Mouse (Mus musculus) c-Kit-positive CD71-positive TER-119-positive erythroid progenitor cells, embryonic 14.5 days (primary cell): ENCODE measurements at regions not wholly inside any gene's neighbourhood (a gene's known extent, or its start where the extent isn't known, plus 50 kb on each side); places are given as distances from the start of the nearest gene placed in this dataset.

Source experiments
- DNase-seq: peaks from one replicate; pipeline ENCODE4 v3.0.0-alpha.2; 2013; ENCODE audit warnings: low spot score

DNA sequence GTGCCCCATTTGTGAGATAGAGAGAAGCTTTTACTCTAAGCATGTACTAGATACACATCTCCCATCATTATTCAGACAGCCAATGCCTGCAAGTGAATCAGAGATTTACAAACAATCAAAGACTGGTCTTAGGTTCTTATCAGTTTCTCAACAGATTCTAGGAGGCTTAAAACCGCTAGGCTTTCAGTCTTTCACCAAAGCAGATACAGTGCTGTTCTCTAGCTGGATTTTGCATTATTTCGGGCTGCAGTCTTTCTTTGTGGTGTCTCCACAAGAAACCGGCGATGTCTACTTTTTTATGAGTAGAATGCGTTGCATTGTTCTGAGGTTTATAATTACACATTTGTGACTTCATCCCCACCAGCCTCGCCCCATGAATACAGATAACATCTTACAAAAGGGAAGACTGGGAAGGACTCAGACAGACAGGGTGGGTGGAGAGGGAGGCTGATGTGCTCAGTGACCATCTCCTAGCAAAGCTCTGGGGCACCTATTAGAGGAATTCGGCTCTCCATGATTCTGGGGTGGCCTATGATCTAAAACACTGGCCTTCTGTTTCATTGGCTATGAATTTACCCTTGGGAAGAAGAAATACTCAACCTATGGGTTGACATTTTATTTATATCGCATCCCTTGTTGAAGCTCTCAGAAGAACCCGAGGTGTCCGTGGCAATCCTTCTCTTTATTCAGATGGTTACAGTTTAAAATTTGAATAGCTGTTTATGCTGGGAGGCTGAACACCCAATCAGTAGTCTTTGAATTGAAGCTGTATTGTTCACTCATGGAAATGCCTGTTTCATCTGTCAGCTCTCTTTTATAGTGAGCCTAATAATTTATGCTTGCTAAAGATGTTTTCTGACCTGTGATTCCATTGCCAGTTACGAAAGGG, 343.8 kb downstream of the Tmem161b start:
- no peak for DNase-seq

DNA sequence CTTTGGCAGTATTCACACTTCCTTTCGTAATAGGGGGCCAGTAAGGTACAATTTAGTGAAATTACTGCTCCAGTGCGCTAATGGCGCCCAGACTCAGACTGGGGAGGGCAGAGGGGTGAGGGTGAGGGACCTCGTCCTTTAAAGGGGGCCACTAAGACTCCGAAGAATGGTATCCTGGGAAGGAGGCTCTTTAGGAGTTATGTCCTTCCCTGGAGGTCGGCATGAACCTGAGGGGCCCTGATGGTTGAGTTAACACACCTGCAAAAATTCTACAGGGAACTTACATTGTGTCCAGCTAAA, 344.4 kb downstream of the Tmem161b start:
- DNase-seq: no peak

DNA sequence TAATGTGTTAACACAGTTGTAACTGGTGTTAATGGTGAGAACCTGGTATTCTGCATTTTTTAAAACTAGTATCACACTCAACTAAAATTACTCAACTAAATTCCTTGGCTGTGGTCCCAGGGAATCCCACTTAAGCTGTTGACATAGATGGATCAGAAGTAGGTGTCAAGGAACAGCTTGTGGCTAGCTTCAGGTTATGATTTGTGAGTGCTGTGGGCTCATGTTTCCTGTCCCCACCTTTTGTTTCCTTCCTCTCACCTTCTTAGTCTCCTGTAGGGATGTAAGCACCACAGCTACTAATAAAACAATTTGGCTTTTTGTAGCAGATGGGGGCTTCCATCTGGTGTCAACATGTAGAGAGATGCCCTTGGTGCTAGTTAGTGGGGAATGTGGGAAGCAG, 347.3 kb downstream of the Tmem161b start:
- no peak for DNase-seq

DNA sequence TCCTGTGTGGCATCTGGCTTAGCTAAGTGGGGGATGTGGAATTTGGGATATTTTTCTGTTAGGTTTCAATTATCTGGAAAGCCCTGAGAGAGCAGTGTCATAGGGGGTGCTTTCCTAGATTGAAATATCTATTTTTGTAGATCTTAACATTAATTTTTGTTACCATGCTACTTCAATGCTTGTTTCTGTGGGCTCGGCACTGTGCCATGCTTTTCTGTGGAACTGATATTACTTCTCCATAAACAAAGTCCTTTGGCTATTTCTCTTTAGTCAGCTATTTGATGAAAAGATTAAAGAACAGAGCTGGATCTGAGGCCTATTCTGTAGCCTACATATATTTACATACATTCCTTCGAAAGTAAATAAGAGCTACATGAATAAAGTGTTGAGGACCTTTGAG, 348.1 kb downstream of the Tmem161b start:
- no peak for DNase-seq

DNA sequence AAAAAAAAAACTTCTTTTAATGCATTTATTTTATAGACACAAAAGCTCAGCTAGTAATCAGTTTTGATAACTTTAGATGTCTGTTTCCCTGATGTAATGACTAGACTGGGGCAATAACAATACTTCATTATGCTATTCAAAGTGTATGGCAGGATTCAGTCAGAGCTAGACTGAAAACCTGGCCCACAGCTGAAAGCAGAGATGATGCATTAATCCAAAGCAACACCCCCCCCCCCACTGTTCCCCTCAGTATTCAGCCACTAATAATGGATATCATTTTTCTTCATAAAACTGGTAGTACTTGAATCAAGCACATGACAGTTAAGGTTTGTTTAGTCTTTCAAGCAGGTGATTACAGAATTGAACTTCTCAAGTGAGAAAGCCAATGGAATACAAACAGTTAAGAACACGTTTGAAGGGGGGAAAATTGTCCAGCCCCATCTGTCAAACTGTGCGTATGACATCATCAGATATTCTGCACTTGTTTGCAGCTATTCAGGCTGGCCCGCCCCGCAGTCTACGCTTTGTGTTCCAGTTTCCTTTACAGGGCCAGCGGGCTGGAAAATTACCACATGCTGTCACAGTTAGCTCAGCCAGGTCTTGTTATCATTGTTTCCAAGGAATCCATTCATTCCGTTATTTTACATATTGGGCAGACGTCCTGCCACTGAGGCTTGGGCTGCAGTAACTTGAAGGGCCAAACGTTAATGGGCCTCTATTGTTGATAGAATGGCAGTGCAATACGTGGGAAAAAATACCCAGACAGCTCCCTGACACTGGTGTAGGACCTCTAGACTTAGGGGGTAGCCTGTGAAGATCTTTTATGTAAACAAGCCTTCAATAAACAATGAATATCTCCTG, 349.1 kb downstream of the Tmem161b start:
- DNase-seq: no peak

DNA sequence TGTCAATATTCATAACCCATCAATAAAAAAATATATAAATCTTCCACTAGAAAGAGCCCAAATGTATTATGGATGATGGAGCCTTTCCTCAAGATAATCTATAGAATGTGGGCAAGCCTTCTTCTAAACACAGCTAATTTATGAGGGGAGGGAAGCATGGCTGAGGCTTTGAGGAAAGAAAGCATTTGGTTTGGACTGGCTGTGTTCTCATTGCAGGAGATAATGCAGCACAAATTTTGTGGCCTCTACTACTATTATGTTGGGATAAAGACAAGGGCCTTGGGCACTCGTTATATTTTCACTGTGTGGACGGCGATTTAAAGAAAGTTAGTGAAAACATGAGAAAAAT, 349.7 kb downstream of the Tmem161b start:
- no peak for DNase-seq

DNA sequence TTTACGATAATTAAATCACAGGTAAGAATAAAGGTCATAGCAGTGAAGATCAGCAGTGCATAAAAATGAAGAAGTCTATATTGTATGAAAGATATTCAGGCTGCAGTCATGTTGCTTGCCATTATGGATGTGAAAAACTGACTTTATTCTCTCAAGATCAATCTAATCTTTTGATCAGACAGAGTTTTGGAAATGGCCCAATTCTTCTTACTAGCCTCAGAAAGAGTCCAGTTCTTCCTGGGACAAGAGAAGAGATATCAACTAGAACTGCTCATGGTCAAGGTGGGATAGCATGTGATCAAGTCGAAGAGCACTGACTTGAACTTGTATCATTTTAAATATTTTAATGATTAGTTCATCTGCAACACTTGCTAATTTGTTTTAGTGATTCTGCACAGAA, 350.1 kb downstream of the Tmem161b start:
- DNase-seq: no peak

DNA sequence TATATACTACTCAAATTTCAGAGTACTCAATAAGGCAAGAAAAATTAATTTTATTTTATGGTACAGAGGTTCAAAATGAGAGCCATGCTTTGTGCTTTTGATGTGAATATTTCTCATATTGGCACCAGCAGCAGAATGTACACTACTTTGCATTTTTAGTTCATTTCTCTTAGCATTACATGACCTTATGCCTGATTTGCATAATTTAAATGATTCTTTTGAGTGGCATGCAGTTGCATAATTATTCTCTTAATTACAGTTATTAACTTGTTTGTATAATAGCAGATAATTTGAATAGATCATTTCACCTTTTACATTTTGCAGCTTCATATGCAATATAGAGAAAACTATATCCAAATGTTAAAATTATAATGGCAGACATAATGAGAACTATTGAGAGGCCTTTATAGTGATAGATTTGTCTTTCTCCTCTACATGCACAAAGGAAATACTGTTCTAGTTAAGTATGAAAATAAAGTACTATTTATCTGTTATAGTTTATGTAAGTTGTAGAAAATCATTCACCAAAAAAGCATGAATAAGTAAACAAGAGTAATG, 374.6 kb downstream of the Tmem161b start:
- DNase-seq: no peak

DNA sequence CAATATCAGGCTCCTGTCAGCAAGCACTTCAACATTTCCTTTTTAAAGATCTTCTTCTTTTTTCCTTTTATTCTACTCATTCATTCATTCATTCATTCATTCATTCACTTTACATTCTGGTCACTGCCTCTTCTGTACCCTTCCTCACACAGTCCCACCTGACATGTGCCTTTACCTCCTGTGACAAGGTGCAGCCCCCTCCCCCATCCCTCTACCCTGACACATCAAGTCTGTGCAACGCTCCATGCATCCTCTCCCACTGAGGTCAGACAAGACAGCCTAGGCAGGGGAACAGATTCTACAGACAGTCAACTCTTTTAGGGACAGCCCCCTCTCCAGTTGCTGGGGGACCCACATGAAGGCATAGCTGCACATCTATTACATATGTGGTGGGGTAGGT, 380.5 kb downstream of the Tmem161b start:
- no peak for DNase-seq

DNA sequence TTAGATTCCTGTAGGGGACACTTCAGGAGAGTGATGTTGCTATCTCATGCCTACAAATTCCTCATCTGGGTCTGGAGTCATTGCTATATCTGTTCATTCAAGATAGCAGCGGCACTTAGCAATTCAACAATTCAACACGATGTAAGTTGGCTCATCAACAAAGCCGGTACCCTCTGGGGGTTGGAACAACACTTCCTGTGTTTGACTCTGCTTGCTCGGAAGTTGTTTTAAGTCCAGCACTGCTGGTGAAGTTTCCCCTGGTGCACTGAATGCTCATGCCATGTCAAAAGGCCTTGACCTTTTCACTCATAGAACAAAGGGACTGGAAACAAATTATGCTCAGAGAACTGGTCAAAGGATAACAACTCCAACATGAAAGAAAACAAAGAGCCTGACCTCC, 390.4 kb downstream of the Tmem161b start:
- no peak for DNase-seq

DNA sequence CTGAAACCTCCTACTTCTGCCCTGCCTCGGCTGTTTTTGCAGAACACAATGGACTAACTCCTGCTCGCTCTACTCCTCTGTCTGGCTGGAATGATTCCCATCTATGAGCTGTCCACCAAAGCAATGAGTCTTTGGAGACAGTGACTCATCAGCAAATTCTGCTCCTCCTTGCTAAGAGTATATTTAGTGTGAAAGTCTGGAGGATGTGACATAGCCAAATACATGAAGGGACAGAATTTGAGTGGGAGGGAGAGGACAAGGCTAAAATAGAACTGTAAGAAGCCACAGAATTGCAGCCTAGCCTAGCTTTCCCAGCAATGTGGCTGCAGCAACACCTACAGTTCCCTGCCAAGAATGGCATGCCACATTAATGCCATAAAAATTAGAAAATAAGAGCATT, 390.9 kb downstream of the Tmem161b start:
- no peak for DNase-seq

DNA sequence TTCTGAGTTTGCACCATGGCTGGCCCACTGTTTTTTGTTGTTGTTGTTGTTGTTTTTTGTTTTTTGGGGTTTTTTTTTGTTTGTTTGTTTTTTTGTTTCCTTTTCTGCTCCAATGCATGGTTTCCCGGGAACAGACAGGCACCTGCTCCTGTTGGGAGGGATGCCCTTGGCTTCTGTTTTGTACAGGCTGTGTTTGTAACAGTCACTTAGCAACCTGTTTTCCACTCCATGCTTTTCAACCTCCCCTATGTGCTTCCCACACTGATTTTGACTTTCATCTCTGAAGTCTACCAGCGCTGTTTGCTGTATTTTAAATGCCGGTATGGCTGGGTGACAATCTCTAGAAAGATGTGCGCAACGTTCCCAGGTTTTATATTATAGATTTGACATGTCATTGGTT, 402.6 kb downstream of the Tmem161b start:
- DNase-seq: no peak

DNA sequence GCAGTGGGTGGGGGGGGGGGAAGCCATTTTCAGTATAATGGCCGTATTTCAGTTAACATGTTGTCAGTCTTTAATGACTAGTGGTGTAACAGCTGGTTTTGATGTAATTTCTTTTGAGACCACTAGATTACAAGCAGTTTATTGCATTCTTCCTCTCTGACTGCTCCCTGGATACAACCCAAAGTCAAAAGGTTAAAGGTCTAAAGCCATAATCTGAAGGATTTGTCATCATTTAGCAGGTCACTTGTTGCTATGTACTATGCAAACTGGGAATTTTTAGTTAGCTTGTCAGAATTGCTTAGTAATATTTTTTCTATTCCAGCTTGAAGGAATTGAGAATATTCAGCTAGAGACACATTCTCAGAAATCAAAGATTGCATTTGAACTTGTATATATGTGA, 403.4 kb downstream of the Tmem161b start:
- no peak for DNase-seq

DNA sequence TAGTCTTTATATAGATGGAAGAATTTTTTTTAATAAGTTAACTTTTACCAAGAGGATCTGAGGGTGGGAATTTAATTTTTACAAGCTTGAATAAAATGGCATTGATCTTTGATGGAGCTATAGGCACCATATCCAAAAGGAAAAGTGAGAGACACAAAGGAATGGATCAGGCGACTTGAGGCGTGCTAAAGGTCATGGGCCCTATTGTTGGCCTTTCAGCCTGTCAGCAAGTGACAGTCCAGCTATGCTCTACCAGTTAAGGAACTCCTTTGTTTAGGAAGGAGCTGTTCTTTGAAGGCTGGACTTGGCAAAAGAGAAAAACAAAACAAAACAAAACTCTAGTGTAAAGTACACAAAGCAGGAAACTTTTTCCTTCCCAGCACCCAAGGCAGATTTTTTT, 403.8 kb downstream of the Tmem161b start:
- no peak for DNase-seq

DNA sequence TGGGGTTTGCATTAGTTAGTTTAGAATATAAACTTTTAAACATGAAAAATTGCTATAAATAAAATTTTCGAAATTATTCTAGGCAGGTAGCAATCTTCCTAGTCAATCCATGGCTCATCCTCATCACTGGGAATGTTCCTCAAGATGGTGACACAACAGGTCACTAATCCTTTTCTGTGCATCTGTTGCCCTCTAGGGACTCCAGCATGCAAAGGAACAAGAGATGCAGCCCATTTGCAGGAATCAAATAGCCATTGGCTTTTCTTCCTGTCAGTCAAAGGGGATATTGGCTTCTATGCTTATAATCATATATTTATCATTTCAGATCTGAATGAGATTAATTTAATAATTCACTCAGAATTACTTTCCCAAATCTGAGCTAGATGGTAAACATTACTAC, 404.3 kb downstream of the Tmem161b start:
- no peak for DNase-seq

DNA sequence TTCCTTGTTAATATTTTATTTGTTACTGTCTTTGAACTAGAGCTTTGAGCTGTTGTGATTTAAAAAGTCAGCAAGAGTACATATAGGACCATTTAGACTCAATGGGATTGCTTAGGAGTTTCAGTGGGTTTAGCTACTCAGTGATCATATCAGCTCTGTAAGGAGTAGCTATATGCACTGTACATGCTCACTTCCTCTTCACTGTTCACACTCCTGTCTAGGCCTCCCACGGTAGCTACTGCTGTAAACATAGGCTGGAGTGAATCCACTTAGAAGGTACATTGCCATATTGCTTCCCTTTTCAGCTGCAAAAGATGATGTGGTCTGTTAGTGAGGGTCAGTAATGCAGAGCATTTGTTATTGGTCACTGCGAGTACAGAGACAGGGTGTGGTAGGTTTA, 408.6 kb downstream of the Tmem161b start:
- DNase-seq: no peak

DNA sequence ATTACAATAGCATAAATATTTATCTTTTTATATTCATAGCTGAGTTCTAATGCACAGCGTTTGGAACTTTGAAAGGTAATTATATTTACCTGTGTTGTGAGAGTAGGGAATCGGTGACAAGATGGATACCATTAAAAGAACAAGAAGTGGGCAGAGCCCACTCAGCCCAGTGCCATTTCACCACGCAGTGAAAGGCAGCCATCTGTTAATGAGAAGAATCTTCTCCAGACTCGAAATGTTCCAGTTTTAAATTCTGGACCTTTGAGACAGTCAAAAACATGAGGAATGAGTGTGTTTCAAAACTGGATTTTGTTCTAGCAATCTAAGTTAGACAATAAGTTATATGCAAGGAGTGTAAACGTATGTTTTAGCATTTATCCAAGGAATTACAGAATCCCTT, 410.4 kb downstream of the Tmem161b start:
- no peak for DNase-seq

DNA sequence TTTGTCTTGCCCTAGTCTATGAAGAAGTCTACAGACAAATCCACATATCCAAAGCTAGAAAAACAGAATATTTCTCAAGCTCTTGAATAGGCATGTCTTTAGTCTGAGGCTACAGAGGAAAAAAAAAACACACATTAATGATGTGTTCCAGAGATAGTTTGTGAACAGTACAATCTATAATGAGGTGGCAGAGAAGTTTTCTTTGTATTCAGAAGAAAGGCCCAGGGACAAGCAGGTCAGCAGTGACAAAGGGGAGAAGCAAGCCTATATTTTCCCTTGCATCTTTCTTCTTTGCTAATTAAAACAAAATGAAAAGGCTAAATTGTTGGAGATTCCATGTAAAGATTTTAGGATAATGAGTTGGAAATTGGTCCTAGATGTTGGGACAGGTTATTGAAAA, 414.7 kb downstream of the Tmem161b start:
- no peak for DNase-seq

DNA sequence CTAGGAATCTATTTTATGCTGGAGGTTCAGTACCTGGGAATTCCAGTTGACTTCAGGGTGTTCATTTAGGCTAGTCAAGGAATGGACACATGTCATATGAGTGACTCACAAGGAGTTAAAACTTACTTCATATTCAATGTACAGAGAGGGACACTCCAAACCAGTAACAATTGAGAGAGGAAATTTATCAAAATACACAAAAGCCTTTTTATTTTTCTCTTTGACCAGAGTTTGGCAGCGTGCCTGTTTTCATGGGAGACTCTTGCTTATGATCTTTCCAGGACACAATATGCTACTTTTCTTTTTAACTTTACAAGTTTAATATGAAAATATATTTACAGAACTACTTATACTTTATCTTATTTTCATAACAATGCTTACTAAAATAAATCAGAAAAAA, 415.5 kb downstream of the Tmem161b start:
- DNase-seq: no peak

DNA sequence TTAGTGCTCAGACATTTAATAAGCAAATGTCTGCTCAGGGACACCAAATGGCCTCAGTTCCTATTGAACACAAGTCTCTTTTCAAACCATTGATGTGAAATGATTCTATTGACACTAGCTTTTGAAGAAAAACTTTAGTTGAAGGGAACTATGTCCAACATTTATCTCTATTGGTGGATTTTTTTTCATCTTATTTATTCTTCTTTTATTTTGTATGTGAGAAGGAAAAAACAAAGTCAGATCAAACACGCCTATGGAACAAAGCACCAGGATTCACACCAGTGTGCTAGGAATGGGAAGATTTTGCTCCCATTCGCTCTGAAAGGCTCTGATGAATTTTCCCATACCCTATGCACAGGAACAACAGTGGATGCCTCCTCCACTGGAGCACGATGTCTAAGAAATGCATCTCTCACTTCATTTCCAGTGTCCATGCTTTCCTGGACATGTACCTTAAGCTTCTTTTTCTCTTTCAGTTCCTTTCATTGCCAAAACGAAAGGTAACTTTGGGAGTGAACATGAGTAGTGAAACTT, 416.4 kb downstream of the Tmem161b start:
- DNase-seq: no peak

DNA sequence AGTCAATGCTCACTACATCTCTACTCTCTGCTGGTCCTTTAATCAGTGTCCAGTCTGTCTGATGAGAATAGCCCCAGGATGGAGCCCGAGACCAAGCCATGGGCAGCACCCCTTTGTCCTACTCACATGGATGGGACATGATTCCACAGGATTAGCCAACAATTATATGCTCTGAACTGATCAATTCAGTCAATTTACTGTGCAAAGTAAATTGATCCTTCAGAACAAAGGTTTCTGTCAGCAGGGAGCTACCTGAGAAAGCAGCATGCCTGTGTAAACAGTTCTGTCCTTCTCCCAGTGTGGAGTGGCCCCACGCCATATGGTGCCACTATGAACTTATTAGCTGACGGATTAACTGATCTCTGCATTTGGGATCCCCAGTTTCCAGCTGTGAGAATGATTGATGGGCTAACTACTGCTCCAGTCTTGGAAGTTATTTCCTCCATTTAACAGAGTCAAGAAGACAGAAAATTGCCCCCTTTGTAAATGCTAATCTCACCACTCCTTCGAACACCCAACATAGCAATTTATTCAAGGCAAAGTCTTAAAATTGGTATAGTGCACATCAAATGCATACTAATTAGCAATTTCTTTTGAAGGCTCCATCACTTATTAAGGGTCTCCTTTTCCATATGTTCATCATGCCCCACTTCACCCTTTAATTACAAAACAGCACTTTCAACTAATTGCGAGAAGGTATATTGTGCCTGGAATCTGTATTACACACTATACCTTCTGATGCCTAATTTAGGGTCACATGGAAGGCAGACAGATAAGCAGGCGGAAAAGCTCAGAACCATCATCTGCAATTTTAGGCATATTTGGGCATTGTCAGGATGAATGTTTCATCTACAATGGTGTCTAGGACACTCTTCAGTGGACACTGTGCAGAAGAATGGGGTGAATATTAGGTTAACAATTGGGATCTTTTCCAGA, 417.3 kb downstream of the Tmem161b start:
- no peak for DNase-seq

DNA sequence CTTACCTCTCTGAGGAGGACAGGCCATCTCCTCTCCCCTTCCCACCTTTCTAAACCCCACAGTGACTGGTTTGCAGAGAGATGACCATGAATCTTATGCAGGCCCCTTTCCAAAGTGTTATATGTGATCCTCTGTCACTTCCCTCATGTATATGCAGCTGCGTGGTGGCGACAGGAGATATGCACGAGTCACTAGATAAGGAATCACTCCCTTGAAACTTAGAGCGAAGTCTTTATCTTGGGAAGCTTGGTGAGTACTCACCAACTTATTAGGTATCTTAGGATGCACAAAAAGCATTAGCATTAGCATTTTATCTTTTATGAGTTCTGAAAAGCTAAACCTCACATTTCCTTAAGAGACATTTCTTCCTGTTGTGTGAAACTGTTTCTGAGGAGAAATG, 421.9 kb downstream of the Tmem161b start:
- no peak for DNase-seq
